Mouse (Mus musculus): ENCODE data around the gene Fbf1.

- no peak for TF ChIP-seq ZNF384 (IDR thresholded peaks at IDR 0.05; ENCODE audit: low read depth, low read length)
- TF ChIP-seq HCFC1 (IDR thresholded peaks at IDR 0.05; ENCODE audit: borderline replicate concordance, insufficient read depth, low read length) = no peak
- TF ChIP-seq MAFK (IDR thresholded peaks at IDR 0.05; ENCODE audit: insufficient read depth, low read depth, low read length) = no peak
Measured at GRCm38 (mm10) chr11:116143468-116143867, 24.5 kb downstream of the Fbf1 start.

All from ES-E14 (cell line).